Mouse (Mus musculus) liver, adult 2 months (tissue): ENCODE measurements around the gene Syt2.

Experiments
- CTCF ChIP-seq: fragments of 200-500 bp; IDR thresholded peaks from 2 replicates; pipeline ENCODE4 v1.5.1; 2011; ENCODE audit warnings: low read depth, low read length, control low read depth
- POLR2A ChIP-seq: fragments of 200-500 bp; IDR thresholded peaks from 2 replicates; pipeline ENCODE4 v1.6.1; 2011; ENCODE audit warnings: low read length, control low read depth; ENCODE audit not compliant: insufficient read depth; ENCODE audit errors: extremely low read depth

- TF ChIP-seq CTCF (no peak), POLR2A (no peak)
These were observed 138.0 kb downstream of the Syt2 start for GRCm38 (mm10) chr1:134784481-134784880.
